Mouse (Mus musculus): ENCODE measurements around the gene Tma16. TPM values are rescaled to one million over a fixed set of nuclear protein-coding genes. Genes with fewer than 3 reads are reported as not detected.

Gene Tma16
- 10 to 100 TPM; 14.5 to 15.3 TPM for polyA plus RNA-seq (2017; shearing (Covaris generic))

GRCm38 (mm10) chr8:66486084-66486763, at the start of gene Tma16:
Gene Tma16 (minus strand): TSS chr8:66486530.
- ATAC-seq = peak; percentile 93

GRCm38 (mm10) chr8:66520576-66520975, 34.2 kb upstream of the Tma16 start:
- ATAC-seq = no peak

DNA sequence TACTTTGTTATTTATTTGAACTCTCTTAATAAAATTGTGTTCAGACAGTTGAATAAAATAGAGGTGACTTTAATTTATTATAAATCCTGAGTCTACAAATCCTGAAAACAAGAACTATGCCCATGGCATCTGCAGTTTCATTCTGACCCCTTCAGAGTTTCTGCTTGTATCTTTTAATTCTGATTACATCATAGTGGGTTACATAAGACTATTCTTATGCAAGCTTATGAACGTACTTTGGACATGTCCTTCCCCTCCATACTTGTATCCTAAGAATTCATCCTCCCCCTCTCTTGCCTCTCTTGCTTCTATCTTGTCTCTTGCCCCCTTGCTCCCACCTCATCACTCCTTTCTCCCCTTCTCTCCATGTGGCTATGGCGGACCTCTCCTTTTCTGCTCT, 32.8 kb upstream of the Tma16 start:
- ATAC-seq = no peak

GRCm38 (mm10) chr8:66511537-66511936, 25.2 kb upstream of the Tma16 start, which contains the start of gene Tktl2:
Gene Tktl2 (plus strand): TSS chr8:66511756.
- ATAC-seq = no peak

DNA sequence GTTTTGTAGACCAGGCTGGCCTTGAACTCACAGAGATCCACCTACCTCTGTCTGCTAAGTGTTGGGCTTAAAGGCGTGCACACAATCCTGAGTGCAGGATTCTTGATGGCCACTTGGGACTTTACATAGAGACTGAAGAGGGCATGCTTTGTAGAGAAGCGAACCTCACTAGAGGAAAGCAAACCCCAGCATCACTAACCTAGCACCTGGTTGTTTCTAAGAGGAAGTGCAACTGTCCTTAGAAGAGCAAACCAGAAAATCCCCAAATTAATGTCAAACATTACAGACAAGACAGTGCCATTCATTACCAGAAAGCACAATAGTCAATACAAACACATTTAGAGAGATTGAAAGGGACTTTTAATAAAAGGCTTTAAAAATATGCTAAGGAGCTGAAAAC, 17.1 kb upstream of the Tma16 start:
- ATAC-seq = no peak

GRCm38 (mm10) chr8:66496998-66497577, 10.8 kb upstream of the Tma16 start:
- peak; percentile 72 for ATAC-seq

DNA sequence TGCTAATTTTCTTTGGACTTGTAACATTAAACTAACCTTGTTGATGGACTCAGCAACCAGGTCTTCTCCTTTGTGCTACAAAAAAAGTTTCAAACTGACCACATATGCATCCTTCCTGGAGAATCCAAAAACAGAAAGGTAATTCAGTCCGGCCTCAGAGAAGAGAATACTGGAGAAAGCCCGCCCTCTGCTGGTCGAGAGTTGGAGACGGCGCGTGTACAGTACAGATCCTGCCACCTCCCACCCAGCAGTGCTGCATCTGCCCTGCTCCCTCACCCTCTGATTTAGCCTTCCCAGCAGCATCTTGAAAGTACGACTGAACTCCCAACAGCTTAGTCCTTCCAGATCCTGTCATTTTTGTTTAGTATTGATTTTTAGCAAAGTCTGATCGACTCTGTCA, 9.4 kb upstream of the Tma16 start:
- ATAC-seq = peak; percentile 87

GRCm38 (mm10) chr8:66494496-66494895, 8.2 kb upstream of the Tma16 start:
- ATAC-seq = no peak

DNA sequence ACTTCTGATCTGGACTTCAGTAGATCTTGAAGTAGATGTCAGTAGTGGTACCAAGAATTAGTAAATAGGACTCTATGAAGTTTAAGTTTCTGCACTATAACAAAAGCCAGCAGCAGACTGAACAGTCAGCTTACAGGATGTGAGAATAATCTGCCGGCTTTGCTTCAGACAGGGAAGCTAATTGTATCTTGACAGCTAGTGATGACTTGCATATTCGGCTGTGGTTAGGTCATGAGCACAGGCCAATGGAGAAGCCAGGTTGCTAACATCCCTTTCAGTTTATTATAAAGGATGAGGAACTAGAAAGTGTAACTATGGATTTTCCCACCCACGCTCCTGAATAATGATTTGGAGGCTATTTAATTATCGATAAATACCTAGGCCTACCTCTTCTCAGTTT, 4.3 kb upstream of the Tma16 start:
- ATAC-seq = no peak

DNA sequence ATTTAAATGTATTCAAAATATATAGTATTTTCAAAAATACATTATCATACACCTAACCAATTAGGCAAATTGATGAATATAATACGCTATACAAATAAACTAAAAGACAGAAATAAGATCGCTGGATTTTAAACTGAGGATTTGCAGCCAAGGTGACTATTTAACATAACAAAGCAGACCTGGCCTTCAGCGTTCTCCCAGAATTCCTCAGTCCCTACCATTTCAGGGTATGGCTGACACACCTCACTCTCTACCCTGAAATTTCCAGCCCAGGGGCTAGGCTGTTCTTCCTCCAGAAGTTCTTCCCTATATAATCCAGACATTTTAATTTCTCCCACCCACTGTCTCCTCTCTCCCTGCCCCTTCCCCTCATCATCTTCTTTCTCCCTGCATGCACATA, 2.2 kb upstream of the Tma16 start:
- no peak for ATAC-seq

- no peak for ATAC-seq
These were observed 9.4 kb downstream of the Tma16 start for GRCm38 (mm10) chr8:66476880-66477279.

DNA sequence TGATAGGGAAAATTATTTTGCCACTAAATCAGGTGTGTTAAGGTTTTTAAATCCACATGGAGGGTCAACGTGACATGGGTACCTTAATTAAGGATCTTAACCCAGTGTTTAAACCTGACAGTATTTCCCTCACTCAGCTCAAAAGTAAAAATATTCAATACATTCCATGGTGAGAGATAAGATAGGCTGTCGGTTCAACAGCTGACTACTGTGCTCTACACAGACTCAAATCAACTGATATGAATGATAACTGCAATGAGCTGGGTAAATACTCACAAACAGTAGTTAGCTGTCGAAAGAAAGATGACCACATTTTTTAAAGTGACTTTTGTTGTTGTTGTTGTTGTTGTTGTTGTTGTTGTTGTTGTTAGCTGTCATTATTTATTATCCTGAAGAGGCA, 16.5 kb downstream of the Tma16 start:
- no peak for ATAC-seq

- ATAC-seq = no peak
These were observed 29.3 kb downstream of the Tma16 start for GRCm38 (mm10) chr8:66457057-66457456.

DNA sequence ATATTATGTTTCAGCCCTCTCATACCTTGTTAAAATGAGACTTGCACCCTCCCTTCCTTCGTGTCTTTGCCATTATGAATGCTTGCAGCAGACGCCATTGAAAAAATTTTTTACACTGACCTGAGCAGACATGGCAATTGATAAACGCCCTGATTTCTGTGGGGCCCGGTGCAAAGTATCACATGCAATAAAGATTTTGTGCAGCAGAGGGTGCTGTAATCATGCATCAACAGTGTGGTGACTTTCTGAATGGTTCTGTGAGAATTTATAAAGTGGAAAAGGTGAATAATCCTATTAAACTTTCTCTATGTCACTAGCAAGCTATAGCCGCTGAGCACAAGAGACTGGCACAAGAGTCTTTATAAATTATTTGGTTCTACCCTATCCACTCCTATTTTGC, 35.6 kb downstream of the Tma16 start:
- ATAC-seq = peak; percentile 66

DNA sequence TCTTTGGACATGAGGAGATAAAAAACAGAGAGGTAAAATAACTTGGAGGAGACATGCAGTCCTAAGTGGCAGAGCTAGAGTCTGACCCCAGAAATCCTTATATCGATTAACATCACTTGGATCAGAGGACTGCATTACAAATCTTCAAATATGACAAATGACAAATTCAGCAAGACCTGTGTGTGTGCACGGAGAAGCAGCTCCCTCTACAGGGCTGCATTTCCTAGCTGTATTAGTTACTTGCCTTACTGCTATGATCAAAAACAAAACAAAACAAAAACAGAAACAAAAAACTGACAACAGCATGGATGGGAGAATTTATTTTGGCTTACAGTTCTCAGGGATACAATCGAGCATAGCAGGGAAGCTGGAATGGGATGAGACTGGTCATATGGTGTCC, 41.0 kb downstream of the Tma16 start:
- no peak for ATAC-seq

- ATAC-seq = no peak
These were observed 42.2 kb downstream of the Tma16 start for GRCm38 (mm10) chr8:66444141-66444540.

DNA sequence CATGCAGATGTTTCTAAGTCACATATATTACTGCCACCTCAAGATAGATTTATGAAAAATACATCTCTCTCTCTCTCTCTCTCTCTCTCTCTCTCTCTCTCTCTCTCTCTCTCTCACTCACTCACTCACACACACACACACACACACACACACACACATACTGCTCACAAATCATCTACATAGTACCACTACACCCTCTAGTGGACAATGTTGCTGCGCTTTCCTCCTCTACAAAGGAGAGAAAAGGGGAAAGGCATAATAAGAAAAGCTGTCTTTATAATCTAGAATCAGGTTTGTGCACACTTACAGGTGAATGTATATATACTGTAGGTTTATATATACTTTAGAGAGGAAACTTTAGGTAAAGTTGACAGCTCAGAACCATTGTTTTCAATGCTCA, 43.6 kb downstream of the Tma16 start:
- no peak for ATAC-seq

DNA sequence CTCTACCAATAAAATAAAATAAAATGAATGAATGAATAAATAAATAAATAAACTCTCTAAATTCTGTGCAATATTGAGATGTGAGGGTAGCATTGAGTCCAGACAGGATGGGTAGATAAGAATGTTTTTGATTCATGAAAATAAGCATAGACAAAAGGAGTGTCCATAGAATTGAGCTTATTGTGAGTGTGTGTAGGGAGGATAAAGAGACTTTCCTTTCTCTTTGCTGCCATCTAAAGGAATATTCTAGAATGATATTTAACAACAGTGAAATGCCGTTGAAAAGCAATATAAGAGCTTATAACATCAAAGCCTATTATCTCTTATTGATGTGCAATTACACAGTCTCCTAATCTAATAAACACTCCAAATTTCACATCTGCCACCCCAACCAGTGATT, 45.2 kb downstream of the Tma16 start:
- no peak for ATAC-seq

DNA sequence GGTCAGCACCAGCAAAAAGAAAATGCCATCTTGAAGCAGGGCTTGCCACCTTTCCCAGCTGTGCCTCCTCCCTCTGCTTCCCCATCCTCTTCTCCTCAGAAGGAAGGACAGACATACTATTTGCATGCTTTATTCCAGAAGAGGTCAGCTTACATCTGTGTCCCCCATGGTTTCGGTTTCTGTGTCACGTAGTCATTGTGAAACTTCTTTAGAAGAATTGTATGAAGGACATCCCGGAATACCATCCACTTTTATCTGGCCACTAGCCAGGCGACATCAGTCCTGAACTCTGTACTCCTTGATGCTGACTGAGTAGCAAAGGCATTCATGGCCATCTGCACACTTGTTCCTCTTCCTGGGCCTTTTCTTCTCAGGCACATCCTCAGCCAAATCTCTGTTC, 47.9 kb downstream of the Tma16 start:
- no peak for ATAC-seq

GRCm38 (mm10) chr8:66437929-66438328, 48.4 kb downstream of the Tma16 start:
- no peak for ATAC-seq

- ATAC-seq = no peak
These were observed 49.5 kb downstream of the Tma16 start for GRCm38 (mm10) chr8:66436804-66437203.

DNA sequence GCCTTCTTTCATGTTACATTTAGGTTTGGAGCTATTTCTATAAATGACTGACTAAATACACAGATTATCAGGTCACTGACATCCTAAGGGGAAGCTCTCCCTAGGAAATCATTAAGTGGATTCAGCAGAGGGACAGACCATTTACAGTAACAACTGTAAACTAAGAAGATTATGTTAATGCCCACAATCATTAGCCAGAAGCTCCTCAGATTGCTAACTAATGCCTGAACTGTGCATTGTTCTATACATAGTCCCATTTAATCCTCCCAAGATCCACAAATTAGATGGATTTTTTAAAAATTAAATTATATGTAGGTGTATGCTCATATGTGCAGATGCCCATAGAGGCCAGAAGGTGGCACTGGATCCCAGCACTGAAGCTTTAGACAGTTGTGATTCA, 52.8 kb downstream of the Tma16 start:
- no peak for ATAC-seq

DNA sequence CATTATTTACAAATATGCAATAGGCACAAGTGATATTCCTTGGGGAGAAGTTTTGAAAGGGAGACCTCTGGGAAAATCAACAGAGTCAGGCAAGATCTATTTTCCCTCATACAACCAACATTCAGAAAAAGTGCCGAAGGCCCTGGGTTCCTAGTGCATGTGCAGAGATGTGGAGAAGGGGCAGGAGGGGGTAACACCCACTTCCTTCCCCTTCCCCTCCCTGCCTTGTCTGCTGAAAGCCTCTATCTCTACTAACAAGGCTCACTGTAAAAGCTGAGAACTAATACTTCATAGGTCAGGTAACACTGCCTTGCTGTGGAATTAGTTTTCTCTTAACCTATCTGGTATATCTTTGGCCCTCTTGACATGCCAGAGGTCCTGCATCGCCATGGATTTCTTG, 55.7 kb downstream of the Tma16 start:
- ATAC-seq = no peak

All from CD4-positive, CD25-positive, alpha-beta regulatory T cell, adult 4 months (primary cell).